8 mouse cellular contexts compared by ENCODE assay signal in the genomic region with DNA sequence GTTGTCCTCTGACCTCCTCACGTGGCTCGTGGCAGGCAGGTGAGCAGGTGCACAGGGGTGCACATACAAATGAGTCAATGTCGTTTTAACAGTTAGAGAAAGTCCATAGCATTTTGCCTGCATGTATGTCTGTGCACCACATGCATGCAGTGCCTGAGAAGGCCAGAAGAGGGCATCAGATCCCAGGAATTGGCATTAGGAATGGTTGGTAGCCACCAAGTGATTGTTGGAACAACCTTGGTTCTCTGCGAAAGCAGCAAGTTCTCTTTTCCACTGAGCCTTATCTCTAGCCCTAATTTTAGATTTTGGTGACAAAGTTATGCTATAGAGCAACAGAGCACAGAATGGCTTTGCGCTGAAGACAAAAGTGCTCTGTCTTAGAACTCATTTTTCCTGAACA. TPM values are rescaled to one million over a fixed set of nuclear protein-coding genes. Genes with fewer than 3 reads are reported as not detected.
DNase-seq lines count a peak whose midpoint lies in the region; ATAC-seq and TF ChIP-seq lines count a peak whose summit lies in the region.

No protein-coding gene starts in this region.

- no peaks in the 10 kb centered on the region for H3K27me3 ChIP-seq in intestine, postnatal 0 days (replicated peaks; ENCODE audit: control insufficient read depth, insufficient read depth, low read length)
- no peaks in the 10 kb centered on the region for H3K27me3 ChIP-seq in intestine, embryonic 16.5 days (replicated peaks; ENCODE audit: control insufficient read depth, insufficient read depth, low read length)
- no peaks in the 10 kb centered on the region for H3K27me3 ChIP-seq in Patski
- H3K27me3 ChIP-seq in limb, embryonic 10.5 days (ENCODE audit: low read depth, poor library complexity, severe bottlenecking), result no peaks in the 10 kb centered on the region

- peak; percentile 89 for TF ChIP-seq CTCF in intestine, postnatal 0 days (IDR thresholded peaks at IDR 0.05; ENCODE audit: low read depth)
- peak; percentile 90 for TF ChIP-seq CTCF in Patski (IDR thresholded peaks at IDR 0.05)

- intact Hi-C loops in heart, postnatal 25 days (cut with DNase I), result loop anchor here (2.0 kb wide), 1 partner anchor 189 kb away; no protein-coding TSS in a partner anchor

- H3K27ac ChIP-seq in intestine, postnatal 0 days (ENCODE audit: low read depth, low read length), result no peak overlapping the region
- H3K27ac ChIP-seq in intestine, embryonic 16.5 days (ENCODE audit: low read length), result no peak overlapping the region
- no peak overlapping the region for H3K27ac ChIP-seq in limb, embryonic 10.5 days

- H3K4me2 ChIP-seq in intestine, postnatal 0 days (replicated peaks; ENCODE audit: low read depth), result no peak overlapping the region
- H3K4me2 ChIP-seq in intestine, embryonic 16.5 days (ENCODE audit: low read depth, low read length), result no peak overlapping the region

- POLR2A ChIA-PET in Patski (lab: Charles Lee), result no interaction called here

- no peak for ATAC-seq in intestine, postnatal 0 days
- no peak for ATAC-seq in intestine, embryonic 16.5 days
- ATAC-seq in Patski, result no peak

- no peak for DNase-seq in Patski (ENCODE audit: low read depth, low spot score)
- peak; percentile 44 for DNase-seq in embryo, embryonic 11.5 days (ENCODE audit: low read depth, low spot score)
- DNase-seq in heart, postnatal 25 days (ENCODE audit: low spot score), result peak; percentile 34
- peak; percentile 80 for DNase-seq in limb, embryonic 10.5 days (ENCODE audit: low spot score)
- DNase-seq in retina, postnatal 7 days (ENCODE audit: low read depth, low spot score), result peak; percentile 34
- DNase-seq in urinary bladder, postnatal 36 days (ENCODE audit: low spot score in 2 of 2), result peak; percentile 46

- H3K9ac ChIP-seq in intestine, postnatal 0 days (ENCODE audit: low read depth, low read length), result no peak overlapping the region
- no peak overlapping the region for H3K9ac ChIP-seq in intestine, embryonic 16.5 days (ENCODE audit: low read depth, low read length)

- WGBS in intestine, postnatal 0 days, result 73% methylated on average over 5 of the region's 5 CpGs
- WGBS in intestine, embryonic 16.5 days, result 76% methylated on average over 5 of the region's 5 CpGs
- WGBS in limb, embryonic 10.5 days, result 80% methylated on average over 5 of the region's 5 CpGs

- CTCF ChIA-PET in Patski (lab: Charles Lee), result interaction anchor here (1.2 to 1.8 kb wide), 2 partner anchors 12 to 18 kb away, joined by 6 read pairs; no protein-coding TSS in a partner anchor

- H3K4me1 ChIP-seq in intestine, postnatal 0 days (replicated peaks; ENCODE audit: control insufficient read depth, insufficient read depth, low read length), result no peaks in the 10 kb centered on the region
- H3K4me1 ChIP-seq in intestine, embryonic 16.5 days (ENCODE audit: control insufficient read depth, insufficient read depth, low read length), result no peaks in the 10 kb centered on the region
- peaks cover 13% of the 10 kb centered on the region for H3K4me1 ChIP-seq in limb, embryonic 10.5 days

- in situ Hi-C loops in Patski (cut with MboI; ENCODE audit: low pct_unique_long_range_greater_than_20kb), result no loop called here

- no peaks in the 10 kb centered on the region for H3K9me3 ChIP-seq in intestine, postnatal 0 days (ENCODE audit: control insufficient read depth)
- no peaks in the 10 kb centered on the region for H3K9me3 ChIP-seq in intestine, embryonic 16.5 days (ENCODE audit: control insufficient read depth, low read length)
- H3K9me3 ChIP-seq in limb, embryonic 10.5 days (replicated peaks), result no peaks in the 10 kb centered on the region

- H3K36me3 ChIP-seq in intestine, postnatal 0 days (ENCODE audit: control insufficient read depth, insufficient read depth), result peaks cover 49% of the 10 kb centered on the region
- peaks cover 12% of the 10 kb centered on the region for H3K36me3 ChIP-seq in intestine, embryonic 16.5 days (ENCODE audit: control insufficient read depth, insufficient read depth, low read length)
- peaks cover 80% of the 10 kb centered on the region for H3K36me3 ChIP-seq in limb, embryonic 10.5 days

- no peak overlapping the region for H3K4me3 ChIP-seq in intestine, postnatal 0 days (ENCODE audit: low read depth, low read length)
- H3K4me3 ChIP-seq in intestine, embryonic 16.5 days (ENCODE audit: low read length), result no peak overlapping the region
- no peak overlapping the region for H3K4me3 ChIP-seq in limb, embryonic 10.5 days

RNA-seq across cellular contexts. Expression of a gene that starts 16.7 kb away (rescaled TPM):
- polyA plus RNA-seq in intestine, postnatal 0 days (2015; fragmentation: Nextera tagmentation; extraction: Ambion mirVana), result 1.7 and 1.9 TPM in 2 replicates
- 7.2 and 7.4 TPM in 2 replicates for polyA plus RNA-seq in intestine, embryonic 16.5 days (2015; fragmentation: Nextera tagmentation; extraction: Ambion mirVana)
- polyA plus RNA-seq in Patski (2021), result 10.3 TPM
- total RNA-seq in heart, postnatal 25 days (2021), result 10 to 100 TPM in 1 of 2 experiments, 1 to 10 TPM in 1; 10.0 TPM
- 15.5 and 16.1 TPM in 2 replicates for polyA plus RNA-seq in limb, embryonic 10.5 days (2016; fragmentation: Nextera tagmentation; extraction: Ambion mirVana)
